Mouse (Mus musculus) CH12.LX (cell line): ENCODE data around the gene Adgrb3. TPM values are rescaled to one million over a fixed set of nuclear protein-coding genes. Genes with fewer than 3 reads are reported as not detected.

Source experiments
- DNase-seq: peaks from one replicate; pipeline ENCODE4 v3.0.0-alpha.2; 2013; ENCODE audit errors: extremely low read depth
- H3K27ac ChIP-seq: 2 replicates; pipeline ENCODE4 v1.5.1; 2012; ENCODE audit warnings: low read depth, mild to moderate bottlenecking, control low read depth, moderate library complexity; ENCODE audit not compliant: insufficient read depth
- H3K27me3 ChIP-seq: replicated peaks from 2 replicates; pipeline ENCODE3; 2012; ENCODE audit warnings: inconsistent platforms
- H3K36me3 ChIP-seq, 2 experiments: replicated peaks in 1 of 2; 2 replicates each; pipeline versions ENCODE3 to v1.6.1; 2012; ENCODE audit warnings: inconsistent platforms in 1 of 2, low read length in 1 of 2, mild to moderate bottlenecking in 1 of 2, mixed read lengths in 1 of 2, moderate library complexity in 1 of 2; ENCODE audit not compliant: control insufficient read depth in 1 of 2, insufficient read depth in 1 of 2
- H3K4me1 ChIP-seq, 2 experiments: 2 replicates each; pipeline ENCODE4 v1.6.1; 2012; ENCODE audit warnings: inconsistent platforms in 1 of 2, moderate library complexity in 1 of 2; ENCODE audit not compliant: insufficient read depth in 2 of 2, control insufficient read depth in 1 of 2
- H3K4me2 ChIP-seq: 2 replicates; pipeline ENCODE4 v1.6.1; 2012; ENCODE audit warnings: low read depth, mild to moderate bottlenecking, control low read depth; ENCODE audit not compliant: poor library complexity, insufficient read depth, severe bottlenecking
- H3K4me3 ChIP-seq, 3 experiments: fragments of 150-350 bp in 1 of 3; sonication (generic) in 1 of 3; replicated peaks in 1 of 3; 2 replicates each; pipeline versions ENCODE3 to v1.5.1; 2011 to 2012; ENCODE audit warnings: low read depth in 2 of 3, low read length in 2 of 3, mild to moderate bottlenecking in 2 of 3, moderate library complexity in 2 of 3, control low read depth in 1 of 3, improper control_type of control experiment in 1 of 3, inconsistent platforms in 1 of 3, mixed read lengths in 1 of 3; ENCODE audit not compliant: poor library complexity in 1 of 3
- H3K79me2 ChIP-seq: replicated peaks from 2 replicates; pipeline ENCODE4 v1.6.1; 2012; ENCODE audit warnings: mild to moderate bottlenecking, moderate library complexity; ENCODE audit not compliant: control insufficient read depth, poor library complexity, insufficient read depth, severe bottlenecking; ENCODE audit errors: extremely low read depth
- H3K9ac ChIP-seq: 2 replicates; pipeline ENCODE4 v1.6.1; 2012; ENCODE audit warnings: low read depth, mild to moderate bottlenecking, control low read depth, moderate library complexity; ENCODE audit not compliant: insufficient read depth
- H3K9me3 ChIP-seq: replicated peaks from 2 replicates; pipeline ENCODE3; 2012; ENCODE audit warnings: low read length, inconsistent platforms, mixed read lengths
- CHD1 ChIP-seq: IDR thresholded peaks from 2 replicates; pipeline ENCODE4 v1.6.1; 2012; ENCODE audit warnings: low read depth, low read length, improper control_type of control experiment, inconsistent platforms
- EP300 ChIP-seq: IDR thresholded peaks from 2 replicates; pipeline ENCODE4 v1.6.1; 2011; ENCODE audit warnings: low read length, improper control_type of control experiment
- GABPA ChIP-seq: IDR thresholded peaks from 2 replicates; pipeline ENCODE4 v1.6.1; 2012; ENCODE audit warnings: low read depth, low read length, improper control_type of control experiment, inconsistent platforms; ENCODE audit not compliant: insufficient replicate concordance
- MAFK ChIP-seq: IDR thresholded peaks from 2 replicates; pipeline ENCODE4 v1.6.1; 2011; ENCODE audit warnings: low read length, improper control_type of control experiment; ENCODE audit not compliant: insufficient replicate concordance
- MEF2A ChIP-seq: IDR thresholded peaks from 2 replicates; pipeline ENCODE4 v1.6.1; 2014; ENCODE audit warnings: low read depth, mild to moderate bottlenecking, inconsistent platforms, low read length, improper control_type of control experiment, borderline replicate concordance
- PAX5 ChIP-seq: IDR thresholded peaks from 2 replicates; pipeline ENCODE4 v1.6.1; 2012; ENCODE audit warnings: low read length, inconsistent platforms, mixed read lengths
- POLR2A ChIP-seq: IDR thresholded peaks from 2 replicates; pipeline ENCODE4 v1.6.1; 2011; ENCODE audit warnings: low read depth, mild to moderate bottlenecking, improper control_type of control experiment, low read length
- TCF12 ChIP-seq: IDR thresholded peaks from 2 replicates; pipeline ENCODE4 v1.6.1; 2014; ENCODE audit warnings: low read depth, mild to moderate bottlenecking, inconsistent platforms, low read length, improper control_type of control experiment
- USF2 ChIP-seq: conservative IDR thresholded peaks from 2 replicates; pipeline ENCODE4 v1.6.1; 2011; ENCODE audit warnings: low read depth, low read length, improper control_type of control experiment
- dilution Hi-C: fragments of 300-500 bp; cut with MboI; formaldehyde crosslinking; loops from 2 replicates; pipeline ENCODE4 v1.14.3; 2020; ENCODE audit warnings: low sequenced_read_pairs; ENCODE audit not compliant: extremely low pct_unique_long_range_greater_than_20kb, extremely low pct_ligation_motif_present
- in situ Hi-C: fragments of 300-500 bp; cut with MboI; formaldehyde crosslinking; loops from 3 replicates; pipeline ENCODE4 v1.14.3; 2019; ENCODE audit warnings: low sequenced_read_pairs, low pct_ligation_motif_present, low pct_unique_long_range_greater_than_20kb, mixed read lengths
- polyA plus RNA-seq: library from polyadenylated mRNA; unstranded; fragments of >175 nt; gene quantifications from 2 replicates; pipeline ENCODE4 v1.2.1, GENCODE M21; 2012; ENCODE audit warnings: low read depth; ENCODE audit not compliant: insufficient read length
- total RNA-seq, 2 experiments: library from RNA; depleted of rRNA; stranded (reverse); fragments of 300-350 nt in 1 of 2; fragments of >200 nt in 1 of 2; gene quantifications; 2 replicates each; pipeline ENCODE4 v1.2.3; 2012 to 2014

The Adgrb3 gene
- total and polyA plus RNA-seq, 3 experiments, result not detected

DNA sequence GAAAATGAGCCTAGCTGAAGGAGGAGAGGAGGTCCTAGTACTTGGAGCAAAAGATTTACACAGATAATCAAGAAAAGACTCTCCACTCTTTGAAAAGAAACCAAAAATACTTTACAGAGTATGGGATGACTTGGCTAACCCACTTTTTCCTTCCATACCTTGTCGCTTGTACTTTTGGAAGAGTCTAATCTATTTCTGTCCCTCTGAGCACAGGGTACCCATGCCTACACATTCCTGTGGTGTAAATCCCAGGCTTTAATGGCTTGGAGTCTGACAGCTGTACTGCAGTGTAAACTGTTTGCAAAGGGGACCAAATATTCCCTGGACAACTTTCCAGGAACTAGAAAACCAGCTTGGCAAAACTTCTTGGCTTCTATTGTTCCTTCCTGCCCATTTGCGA, 28.0 kb upstream of the Adgrb3 start:
- H3K36me3 ChIP-seq, result no peaks in the 10 kb centered on the region
- H3K27ac ChIP-seq, result no peak overlapping the region
- H3K27me3 ChIP-seq, result no peaks in the 10 kb centered on the region
- no peak overlapping the region for H3K4me3 ChIP-seq
- no peak overlapping the region for H3K4me2 ChIP-seq
- no peak for DNase-seq
- dilution Hi-C loops, result no loop called here
- peaks cover 14% of the 10 kb centered on the region for H3K9me3 ChIP-seq
- in situ Hi-C loops, result no loop called here
- no peaks in the 10 kb centered on the region for H3K79me2 ChIP-seq
- H3K9ac ChIP-seq, result no peak overlapping the region
- H3K4me1 ChIP-seq, result no peaks in the 10 kb centered on the region
- no peak for TF ChIP-seq TCF12

GRCm38 (mm10) chr1:25854451-25854978, 25.0 kb upstream of the Adgrb3 start:
- no peak for TF ChIP-seq MAFK
- H3K27me3 ChIP-seq, result no peaks in the 10 kb centered on the region
- H3K4me3 ChIP-seq, result no peak overlapping the region
- H3K36me3 ChIP-seq, result no peaks in the 10 kb centered on the region
- H3K9ac ChIP-seq, result no peak overlapping the region
- H3K9me3 ChIP-seq, result peaks cover 17% of the 10 kb centered on the region
- no peak for DNase-seq
- no peak overlapping the region for H3K27ac ChIP-seq
- dilution Hi-C loops, result no loop called here
- H3K4me2 ChIP-seq, result no peak overlapping the region
- no peaks in the 10 kb centered on the region for H3K79me2 ChIP-seq
- in situ Hi-C loops, result no loop called here
- no peaks in the 10 kb centered on the region for H3K4me1 ChIP-seq

- TF ChIP-seq POLR2A (no peak), PAX5 (no peak), GABPA (no peak), MEF2A (no peak)
- Histone ChIP-seq H3K9me3 (peaks cover 43% of the 10 kb centered on the region), H3K9ac (no peak overlapping the region), H3K4me3 (no peak overlapping the region), H3K79me2 (no peaks in the 10 kb centered on the region), H3K4me2 (no peak overlapping the region), H3K36me3 (no peaks in the 10 kb centered on the region), H3K27me3 (no peaks in the 10 kb centered on the region), H3K27ac (no peak overlapping the region), H3K4me1 (no peaks in the 10 kb centered on the region)
- dilution Hi-C loops, result no loop called here
- no peak for DNase-seq
- in situ Hi-C loops, result no loop called here
Measured at GRCm38 (mm10) chr1:25832260-25832659, 2.8 kb upstream of the Adgrb3 start.

GRCm38 (mm10) chr1:25831521-25831900, 2.0 kb upstream of the Adgrb3 start:
- in situ Hi-C loops, result no loop called here
- dilution Hi-C loops, result no loop called here

More at GRCm38 (mm10) chr1:25831521-25831900, 2.0 kb upstream of the Adgrb3 start:
- H3K36me3 ChIP-seq, result no peaks in the 10 kb centered on the region
- DNase-seq, result no peak
- H3K9ac ChIP-seq, result no peak overlapping the region
- H3K4me1 ChIP-seq, result no peaks in the 10 kb centered on the region
- H3K27ac ChIP-seq, result no peak overlapping the region
- no peaks in the 10 kb centered on the region for H3K27me3 ChIP-seq
- peaks cover 42% of the 10 kb centered on the region for H3K9me3 ChIP-seq
- no peak for TF ChIP-seq EP300
- no peak for TF ChIP-seq USF2
- TF ChIP-seq CHD1, result no peak
- H3K79me2 ChIP-seq, result no peaks in the 10 kb centered on the region
- H3K4me3 ChIP-seq, result no peak overlapping the region
- H3K4me2 ChIP-seq, result no peak overlapping the region
